Mouse (Mus musculus) urinary bladder, postnatal 4 days (tissue): ENCODE measurements at regions not wholly inside any gene's neighbourhood (a gene's known extent, or its start where the extent isn't known, plus 50 kb on each side); places are given as distances from the start of the nearest gene placed in this dataset.

Source experiments
- DNase-seq, 2 experiments: peaks; one replicate each; pipeline ENCODE4 v3.0.0; 2021 to 2022; ENCODE audit warnings: low spot score in 2 of 2

DNA sequence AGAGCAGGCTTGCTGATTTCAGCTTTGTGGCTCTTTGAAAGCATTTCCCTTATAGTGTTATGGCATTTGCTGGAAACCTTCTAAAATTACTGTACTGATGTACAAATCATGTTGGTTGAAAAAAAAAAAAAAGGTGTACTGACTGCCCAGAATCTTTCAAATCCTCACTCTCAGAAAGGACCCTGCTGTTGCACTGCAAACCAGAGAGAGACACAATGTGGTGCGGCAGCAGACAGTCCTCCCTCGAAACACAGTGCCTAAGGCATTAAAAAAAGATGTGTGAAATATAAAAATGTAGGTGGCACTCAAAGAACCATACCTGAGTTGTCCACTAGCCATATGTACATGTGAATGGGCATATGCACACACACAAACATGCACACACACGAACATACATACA lies 128.3 kb downstream of the Actr3 start:
- no peak for DNase-seq

DNA sequence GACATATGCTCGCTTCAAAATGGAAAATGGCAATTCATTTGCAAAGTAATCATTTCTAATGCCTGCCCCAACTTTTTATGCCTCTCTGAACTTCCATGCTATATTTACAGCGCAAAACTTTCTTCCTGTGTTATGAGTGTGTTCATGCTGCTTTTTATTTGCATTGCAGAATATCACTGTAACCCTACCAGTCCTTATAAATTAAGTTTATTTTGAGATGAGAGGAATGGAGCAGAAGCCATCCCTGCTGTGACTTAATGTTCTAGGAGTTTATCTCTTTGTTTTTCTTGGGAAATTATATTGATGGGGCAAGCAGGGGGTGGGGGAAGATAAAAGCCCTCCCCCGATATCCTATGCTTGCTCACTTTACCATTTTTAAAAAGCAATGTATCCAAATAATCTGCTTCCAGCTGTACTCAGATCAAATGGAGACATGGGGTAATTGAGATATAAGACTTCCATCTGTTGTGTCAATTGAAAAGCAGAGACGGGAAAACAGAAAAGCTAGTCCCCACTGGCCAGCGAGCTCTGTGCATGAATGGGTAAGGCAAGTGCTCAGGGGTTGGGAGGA lies 136.9 kb downstream of the Actr3 start:
- no peak for DNase-seq

DNA sequence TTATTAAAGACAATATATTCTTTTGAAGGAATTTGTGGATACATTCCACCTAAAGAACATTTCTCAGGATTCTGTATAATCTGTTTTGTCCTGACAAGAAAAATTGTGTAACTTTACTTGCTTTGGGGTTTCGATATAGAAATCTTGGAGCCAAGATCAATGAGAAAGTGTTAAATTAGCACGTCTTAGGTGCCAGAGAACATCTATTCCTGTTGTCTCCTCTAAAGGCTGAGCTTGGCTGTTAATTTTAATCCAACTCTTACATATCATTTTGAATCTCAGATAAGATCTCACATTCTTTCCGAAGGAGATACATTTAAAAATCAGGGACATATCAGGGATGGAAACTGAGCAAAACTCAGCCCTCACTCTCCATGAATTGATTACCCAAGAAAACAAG lies 139.9 kb downstream of the Actr3 start:
- no peak for DNase-seq

DNA sequence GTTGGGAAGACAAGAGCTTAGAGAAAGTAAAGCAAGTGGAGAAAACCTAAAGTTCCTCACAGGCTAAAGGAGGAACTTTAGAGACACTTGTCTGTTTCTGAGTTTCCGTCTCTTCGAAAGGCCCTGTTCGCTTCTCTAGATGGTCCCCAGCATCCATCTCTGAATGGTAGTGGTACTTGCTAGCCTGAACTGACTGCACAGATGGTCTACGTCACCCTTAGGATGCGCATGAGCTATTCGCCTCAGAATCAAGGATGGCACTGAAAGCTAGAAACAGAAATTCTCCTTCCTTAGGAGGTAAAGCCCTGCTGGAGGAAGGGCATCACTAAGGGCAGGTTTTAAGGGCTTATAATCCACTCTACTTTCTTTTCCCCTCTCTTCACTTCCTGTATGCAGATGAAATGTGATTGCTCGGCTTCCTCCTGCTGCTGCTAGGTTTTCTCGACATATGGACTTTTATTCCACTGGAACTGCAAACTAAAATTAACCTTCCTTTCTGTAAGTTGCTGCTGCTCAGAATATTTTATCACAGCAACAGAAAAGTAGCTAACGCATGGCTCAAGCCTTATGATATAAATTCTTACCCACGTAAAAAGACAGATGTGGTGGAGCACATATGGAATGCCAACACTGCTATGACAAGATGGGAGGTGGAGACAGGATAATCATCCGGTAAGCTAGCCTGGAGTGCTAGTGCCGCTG lies 145.1 kb downstream of the Actr3 start:
- no peak for DNase-seq

DNA sequence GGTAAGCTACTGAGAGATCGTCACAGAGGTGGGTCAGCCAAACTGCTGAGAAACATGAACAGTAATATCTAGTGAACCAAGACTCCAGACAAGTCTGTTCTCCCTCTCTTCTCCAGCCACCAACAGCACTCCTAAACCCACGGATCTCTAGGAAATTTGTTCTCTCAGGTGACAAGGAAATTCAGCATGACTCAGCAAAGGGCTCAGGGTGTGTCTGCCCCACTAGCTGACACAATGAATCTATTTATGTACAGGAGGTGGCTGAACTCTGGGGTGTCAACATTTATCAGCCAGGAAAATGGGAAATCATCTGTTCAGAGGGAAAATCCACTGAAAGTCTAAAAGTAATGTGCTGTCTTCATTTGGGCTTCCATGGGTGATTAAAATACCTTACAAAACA lies 149.2 kb downstream of the Actr3 start:
- DNase-seq = no peak

DNA sequence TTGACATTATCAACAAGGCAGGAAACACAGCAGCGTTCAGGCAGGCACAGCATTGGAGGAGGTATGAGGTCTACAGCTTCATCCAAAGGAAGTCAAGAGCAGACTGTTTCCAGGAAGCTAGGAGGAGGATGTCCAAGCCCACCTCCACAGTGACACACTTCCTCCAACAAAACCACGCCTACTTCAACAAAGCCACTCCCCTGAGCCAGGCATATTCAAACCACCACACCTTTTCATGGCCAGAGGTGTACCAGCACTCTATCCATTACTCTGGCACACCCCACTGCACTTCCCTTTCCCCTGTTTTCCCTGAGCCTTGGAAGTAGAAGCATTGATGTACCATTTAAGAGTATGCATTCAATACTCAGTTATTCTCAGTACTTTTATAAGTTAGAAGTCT lies 150.8 kb downstream of the Actr3 start:
- DNase-seq = no peak

DNA sequence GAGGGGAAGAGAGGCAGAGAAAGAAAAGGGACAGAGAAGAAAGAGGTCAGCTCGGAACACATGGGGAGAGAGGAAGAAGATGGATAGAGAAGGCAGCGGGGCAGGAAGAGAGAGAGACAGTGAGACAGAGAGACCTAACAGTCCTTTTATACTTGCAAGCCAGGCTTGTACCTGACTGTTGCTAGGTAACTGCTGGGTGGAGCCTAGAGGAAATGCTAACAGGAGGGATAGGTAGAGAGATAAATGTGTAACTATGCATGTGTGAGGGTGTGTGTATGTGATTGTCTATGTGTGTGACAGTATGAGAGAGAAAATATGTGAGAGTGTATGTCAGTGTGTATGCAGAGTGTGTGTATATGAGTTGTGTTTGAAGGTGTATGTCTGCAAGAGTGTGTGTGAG lies 161.8 kb downstream of the Actr3 start:
- DNase-seq = no peak

DNA sequence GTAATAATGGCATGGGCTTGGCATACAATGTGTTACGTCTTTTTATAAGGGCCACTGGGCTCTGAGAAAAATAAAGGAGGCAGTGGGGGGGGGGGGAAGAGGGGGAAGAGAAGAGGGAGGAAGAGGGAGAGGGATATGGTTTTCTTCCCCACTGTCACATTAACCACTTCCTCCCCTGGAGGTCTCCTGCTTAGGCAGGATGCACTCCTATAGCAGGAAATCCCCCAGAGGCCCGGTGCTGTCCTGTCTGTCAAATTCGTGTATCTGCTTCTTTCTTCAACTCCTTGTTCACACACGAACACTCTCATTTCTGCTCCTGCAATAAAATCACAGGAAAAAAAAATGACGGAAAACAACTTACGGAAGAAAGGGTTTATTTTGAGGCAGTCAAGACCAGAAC lies 171.8 kb downstream of the Actr3 start:
- DNase-seq = no peak

DNA sequence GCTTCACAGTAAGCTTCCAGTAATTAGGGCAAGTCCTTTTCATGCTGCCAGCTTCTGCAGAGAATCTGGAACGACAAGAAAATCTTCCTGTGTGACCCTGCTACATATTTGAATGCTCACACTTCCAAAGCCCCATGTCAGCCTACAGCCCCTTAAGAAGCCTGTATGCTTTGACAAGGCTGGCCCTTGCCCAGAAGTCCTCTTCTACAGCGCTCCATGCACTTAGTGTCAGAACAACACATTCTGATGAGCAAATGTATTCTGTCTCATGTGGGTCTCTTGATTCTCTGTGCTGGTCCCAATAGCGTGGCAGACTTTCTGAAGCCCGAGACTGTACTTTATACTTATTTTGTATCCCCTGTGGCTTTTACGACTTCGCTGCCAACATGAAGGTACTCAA lies 172.5 kb downstream of the Actr3 start:
- no peak for DNase-seq

DNA sequence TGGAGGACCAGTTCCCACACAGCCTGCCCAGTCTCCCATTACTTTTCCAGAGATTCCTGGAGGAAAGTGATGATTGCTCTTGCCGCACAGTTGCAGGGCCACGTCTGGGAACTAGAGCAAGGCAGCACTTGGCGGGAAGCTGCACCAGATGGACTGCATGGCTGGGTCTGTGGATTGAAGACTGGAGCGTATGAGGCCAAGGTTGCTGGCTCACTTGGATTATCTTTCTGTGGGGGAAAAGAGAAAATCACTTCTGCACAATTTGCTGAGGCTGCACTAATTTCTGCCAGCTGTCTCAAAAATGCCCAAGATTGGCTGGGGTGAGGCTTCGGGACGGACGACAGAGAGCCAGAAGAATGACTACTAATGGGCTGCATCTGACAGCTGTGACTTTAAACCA lies 193.2 kb downstream of the Actr3 start:
- DNase-seq = no peak

DNA sequence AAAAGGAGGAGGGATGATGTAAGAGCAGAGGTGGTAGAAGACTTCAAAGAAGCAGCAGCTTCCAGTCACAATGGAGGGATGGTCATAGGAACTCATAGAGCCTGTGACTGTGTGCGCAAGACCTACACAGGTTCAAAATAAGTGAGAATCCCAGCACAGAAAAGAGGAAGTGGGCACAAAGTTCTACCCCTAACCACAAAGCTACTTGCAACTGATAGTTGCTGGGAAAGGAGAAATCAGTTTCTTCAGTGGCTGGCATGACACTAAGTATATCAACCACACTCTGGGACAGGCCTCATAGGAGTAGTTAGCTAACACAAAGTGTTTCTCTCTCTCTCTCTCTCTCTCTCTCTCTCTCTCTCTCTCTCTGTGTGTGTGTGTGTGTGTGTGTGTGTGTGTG lies 193.8 kb downstream of the Actr3 start:
- no peak for DNase-seq

DNA sequence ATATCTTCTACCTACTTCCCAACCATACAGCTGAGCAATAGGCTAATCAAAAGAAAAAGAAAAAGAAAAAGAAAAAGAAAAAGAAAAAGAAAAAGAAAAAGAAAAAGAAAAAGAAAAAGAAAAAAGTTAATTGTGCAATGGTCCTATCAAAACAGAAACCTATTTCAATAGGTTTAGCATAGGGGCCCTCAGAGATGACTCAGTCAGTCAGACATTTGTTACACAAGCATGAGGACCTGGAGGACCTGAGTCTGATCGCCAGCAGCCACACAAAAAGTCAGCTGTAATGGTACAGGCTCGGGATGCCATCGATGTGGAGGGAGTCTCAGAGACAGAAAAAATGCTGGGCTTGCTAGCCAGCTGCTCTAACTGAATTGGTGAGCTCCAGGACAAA lies 197.9 kb downstream of the Actr3 start:
- no peak for DNase-seq

DNA sequence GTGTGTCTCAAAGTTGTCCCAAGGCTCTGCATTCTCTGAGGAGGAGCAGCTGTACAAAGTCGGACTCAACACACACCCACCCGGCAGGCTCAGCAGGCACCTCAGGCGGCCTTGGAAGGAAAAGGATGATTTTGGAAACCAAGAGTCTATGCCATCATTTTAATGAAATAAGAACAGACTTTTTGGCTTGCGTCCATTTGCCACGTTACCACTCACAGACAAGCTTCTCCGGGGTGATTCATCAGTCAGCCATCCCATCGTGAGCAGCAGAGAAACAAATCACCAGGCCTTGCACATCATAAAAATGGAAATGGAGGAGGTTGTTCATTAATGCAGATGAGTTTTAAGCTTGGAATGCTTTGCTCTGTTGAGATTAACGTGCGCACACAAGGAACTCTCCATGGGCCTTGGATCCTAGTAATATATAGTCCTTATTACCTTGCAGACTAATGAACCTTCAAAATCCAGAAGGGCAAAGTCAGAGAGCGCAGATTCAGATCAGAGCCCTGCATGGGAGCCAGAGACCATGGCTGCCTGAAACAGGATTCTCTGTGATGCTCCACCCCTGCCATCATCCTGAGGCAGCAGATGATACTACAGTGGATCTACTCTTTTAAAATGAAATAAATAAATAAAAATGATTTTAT lies 198.5 kb downstream of the Actr3 start:
- DNase-seq = no peak

DNA sequence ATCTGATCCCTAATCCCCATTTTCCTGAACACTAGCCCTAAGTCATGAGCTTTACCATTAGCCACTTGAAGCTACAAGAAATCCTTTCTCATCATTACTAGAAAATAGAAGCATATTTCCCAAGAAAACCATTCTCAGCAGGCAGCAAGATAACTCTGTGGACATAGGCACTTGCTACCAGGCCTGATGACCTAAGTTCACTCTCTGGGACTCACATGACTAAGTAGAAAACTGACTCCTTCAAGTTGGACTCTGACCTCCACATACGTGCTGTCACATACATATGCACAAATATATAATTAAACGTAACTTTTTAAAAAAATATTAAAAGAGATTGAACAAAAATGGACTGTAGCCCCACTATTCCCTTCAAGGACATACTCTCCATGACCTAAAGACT lies 200.8 kb downstream of the Actr3 start:
- no peak for DNase-seq

DNA sequence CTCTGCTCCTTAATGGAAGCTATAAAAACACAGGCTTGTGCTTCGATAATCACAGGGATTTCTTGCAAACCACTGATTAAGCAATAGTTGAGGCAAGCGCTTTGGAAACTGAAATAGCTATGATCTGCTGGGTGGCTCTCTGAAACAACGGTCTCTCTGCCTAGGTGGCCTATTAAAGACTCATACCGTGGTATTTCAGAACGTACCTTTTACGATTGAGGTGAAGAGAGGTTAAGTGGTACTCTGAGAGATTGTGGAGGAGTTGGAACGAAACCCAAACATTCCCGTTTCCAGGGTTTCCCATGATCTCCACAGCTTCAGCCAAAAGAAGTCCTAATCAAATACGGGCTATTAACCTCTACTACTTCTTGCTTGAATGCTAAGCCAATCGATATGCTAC lies 212.2 kb downstream of the Actr3 start:
- no peak for DNase-seq

DNA sequence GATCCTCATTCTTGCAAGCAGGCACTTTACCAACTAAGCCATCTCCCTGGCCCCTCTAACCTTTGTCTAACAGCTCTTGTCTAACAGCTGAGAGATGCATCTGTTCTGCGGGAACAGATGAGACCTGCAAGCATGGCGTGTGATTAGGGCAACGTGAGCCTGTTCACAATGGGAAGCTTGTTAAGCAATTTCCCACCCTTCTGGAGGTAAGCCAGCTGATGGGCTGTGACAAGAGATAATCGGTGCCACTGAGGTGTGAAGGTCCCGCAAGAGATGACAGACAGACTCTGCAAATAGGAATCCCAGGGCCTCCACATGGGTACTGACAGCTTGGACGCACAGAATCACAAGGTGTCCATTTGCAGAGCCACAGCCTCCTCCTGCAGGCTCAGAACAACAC lies 219.3 kb downstream of the Actr3 start:
- no peak for DNase-seq

DNA sequence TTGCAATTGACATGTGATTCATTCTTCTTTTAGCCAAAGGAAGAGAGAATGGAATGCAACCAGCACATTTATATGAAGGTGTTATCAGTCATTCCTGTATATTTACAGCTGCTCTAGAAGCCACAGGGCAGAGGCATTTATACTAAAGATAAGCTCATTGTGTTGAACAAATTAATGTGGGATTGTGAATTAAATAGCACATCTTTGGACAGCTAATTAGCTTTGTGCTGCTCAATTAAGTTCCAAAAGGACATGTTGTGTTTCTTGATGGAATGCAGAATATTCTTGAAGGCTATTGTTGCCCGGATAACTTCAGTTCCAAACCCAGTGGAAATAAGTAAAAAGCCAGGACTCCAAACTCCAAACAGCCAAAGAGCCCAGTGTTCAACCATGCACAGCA lies 248.4 kb downstream of the Actr3 start:
- DNase-seq = no peak

DNA sequence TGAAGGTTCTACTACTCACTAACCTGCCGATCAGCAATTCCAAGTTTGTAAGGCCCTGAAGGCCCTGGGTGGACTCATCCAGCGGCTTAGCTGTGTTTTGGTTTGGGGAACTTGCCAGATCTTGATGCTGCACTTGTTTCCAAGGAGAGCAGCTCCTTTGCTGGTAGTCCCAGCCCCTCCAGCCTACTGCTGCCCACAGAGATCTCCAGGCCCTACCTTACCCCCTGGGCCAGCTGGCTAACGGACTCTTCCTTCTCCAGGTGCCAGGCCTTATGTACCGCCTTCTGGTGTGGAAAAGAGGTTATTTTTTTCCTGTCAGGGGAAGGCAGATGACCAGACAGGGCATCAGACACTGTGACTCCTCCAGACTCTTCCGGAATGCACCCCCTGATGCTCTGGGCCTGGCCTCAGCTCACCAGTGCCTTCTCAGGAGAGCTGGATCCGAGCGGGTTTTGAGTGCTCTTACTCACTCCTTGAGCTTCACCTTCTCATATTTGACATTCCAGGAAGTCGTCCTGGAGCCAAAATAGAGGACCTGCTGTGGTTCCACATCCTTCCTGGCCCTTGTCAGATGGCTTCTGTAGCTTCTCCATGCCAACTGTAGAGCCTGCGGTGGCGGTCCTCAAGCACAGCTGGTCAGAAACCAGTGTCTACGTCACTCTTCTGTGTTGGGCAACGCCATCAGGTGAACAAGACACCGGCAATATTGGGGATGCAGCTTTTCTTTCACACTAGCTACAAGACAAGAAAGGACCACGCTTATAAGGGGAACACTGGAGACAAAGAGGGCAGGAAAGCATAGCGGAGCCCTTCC lies 259.2 kb downstream of the Actr3 start:
- no peak for DNase-seq

DNA sequence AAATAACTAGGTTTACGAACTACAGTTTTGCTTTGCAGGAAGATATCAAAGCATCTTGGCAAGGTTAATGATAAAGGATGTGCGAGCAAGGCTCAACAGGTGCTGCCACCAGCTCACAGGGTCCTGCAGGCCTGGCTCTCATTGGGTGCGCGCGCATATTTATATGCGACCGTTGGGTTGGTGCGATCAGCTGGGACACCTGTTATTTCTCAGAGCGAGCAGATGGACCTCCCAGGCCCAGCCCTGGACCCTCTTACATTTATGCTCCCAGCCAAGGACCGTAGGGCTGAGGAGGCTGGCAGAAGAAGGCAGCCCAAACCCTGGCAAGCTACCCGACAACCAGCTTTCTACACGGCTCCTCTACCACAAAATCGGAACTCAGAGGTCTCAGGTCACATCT lies 260.8 kb downstream of the Actr3 start:
- no peak for DNase-seq

DNA sequence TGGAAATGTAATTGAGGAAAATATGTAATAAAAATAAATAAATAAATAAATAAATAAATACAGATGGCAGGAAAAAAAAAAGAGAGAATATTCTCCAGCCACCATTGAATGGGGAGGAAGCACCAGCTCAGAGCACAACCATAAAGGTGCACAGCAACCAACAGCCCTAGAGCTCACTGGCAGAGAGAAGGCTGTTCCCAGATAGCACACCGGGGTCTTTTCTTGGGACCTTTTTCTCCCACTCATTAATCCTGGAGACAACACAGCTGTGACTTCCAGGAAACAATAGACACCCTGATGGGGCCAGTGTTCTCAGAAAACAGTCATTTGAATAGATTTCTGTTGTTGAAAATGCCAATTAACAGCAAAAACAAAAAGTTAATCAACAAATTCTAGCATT lies 263.1 kb downstream of the Actr3 start:
- no peak for DNase-seq

DNA sequence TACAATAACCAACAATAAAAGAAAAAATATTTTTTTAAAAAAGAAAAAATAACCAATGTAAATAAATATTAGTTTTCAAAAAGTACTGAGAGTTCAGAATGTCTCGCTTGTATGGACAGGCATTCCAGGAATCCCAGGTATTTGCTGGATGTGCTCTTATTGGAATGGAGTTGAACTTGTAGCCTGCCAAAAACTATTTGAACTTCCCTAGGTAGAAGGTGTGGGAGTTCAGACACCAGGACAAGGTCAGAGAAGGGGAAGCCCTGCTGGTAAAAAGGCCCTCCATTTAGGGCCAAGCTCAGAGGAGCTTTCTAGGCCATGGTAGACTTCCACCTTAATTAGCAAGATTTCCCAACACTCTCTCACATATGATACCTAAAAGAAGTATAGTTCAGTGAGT lies 270.3 kb downstream of the Actr3 start:
- DNase-seq = no peak

DNA sequence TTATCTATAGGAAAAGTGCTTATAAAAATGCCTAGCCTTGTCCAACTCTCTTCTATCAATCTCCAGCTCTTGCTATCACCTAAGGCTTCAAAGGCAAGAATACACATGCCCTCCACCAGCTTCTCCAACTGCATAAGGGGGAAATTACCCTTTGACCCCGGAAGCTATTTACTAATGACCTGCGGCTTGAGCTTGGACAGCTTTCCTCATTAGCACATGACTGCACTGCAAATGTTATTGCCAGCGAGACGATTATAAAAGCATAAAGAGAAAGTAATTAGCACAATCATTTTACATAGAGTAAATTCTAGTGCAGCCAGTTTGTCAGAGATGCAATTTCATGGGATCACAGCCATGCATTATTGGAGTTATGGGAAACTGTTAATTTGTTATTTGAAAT lies 277.0 kb downstream of the Actr3 start:
- no peak for DNase-seq

DNA sequence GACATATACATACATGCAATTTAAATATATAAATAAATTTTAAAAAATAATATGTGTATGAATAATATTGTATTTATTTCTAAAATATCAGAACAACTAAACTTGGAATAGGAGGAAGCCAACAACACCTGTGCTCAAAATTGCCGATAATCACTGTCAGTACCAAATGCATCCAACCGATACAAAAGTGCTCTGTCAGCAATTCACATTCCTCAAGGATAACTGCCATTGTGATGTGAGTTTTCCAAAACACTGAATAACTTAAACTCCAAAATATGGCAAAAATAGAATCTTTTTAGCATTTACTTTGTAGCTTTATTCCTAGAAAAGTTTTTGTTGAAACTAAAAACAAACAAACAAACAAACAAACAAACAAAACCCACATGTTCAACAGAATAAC lies 279.4 kb downstream of the Actr3 start:
- no peak for DNase-seq
